Mouse (Mus musculus) thymus, adult 2 months (tissue): ENCODE measurements around the gene Rd3l.

Experiments
- CTCF ChIP-seq: fragments of 200-500 bp; IDR thresholded peaks from 2 replicates; pipeline ENCODE4 v1.5.1; 2012; ENCODE audit warnings: mild to moderate bottlenecking, control low read depth, low read length, moderate library complexity, borderline replicate concordance; ENCODE audit not compliant: control insufficient read depth, poor library complexity, insufficient read depth; ENCODE audit errors: extremely low read depth
- POLR2A ChIP-seq: fragments of 200-500 bp; IDR thresholded peaks from 2 replicates; pipeline ENCODE4 v1.6.1; 2012; ENCODE audit warnings: mild to moderate bottlenecking, low read length, control low read depth, moderate library complexity; ENCODE audit not compliant: control insufficient read depth, poor library complexity, insufficient read depth; ENCODE audit errors: extremely low read depth

DNA sequence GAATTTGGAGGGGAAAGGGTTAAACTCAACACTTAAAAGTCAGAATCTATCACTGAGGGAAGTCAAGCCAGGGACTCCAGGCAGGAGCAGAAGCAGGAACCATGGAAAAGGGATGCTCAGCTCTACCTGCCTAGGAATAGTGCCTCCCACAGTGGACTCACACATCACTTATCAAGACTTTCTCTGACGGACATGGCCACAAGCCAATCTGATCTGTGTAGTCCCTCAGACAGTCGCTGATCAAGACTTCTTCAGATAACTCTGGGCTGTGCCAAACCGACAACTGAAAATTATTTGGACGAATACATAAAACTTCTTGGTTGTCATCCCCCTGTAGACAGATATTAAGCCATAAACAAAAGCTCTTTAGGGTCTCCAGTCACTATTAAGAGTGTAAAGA, 11.0 kb downstream of the Rd3l start:
- TF ChIP-seq CTCF (no peak), POLR2A (no peak)
